22 mouse cellular contexts compared by ENCODE assay signal in genomic region chr13:51855584-51855983, GRCm38 (mm10). TPM values are rescaled to one million over a fixed set of nuclear protein-coding genes. Genes with fewer than 3 reads are reported as not detected.
DNase-seq lines count a peak whose midpoint lies in the region; ATAC-seq and TF ChIP-seq lines count a peak whose summit lies in the region.
"Had no signal": no experiment of that assay in that cellular context is flagged by ENCODE, and none has a peak within 500 bp of the region (broad histone marks: within the 10 kb centered on the region; RNA-seq: fewer than 3 reads in every experiment).

No protein-coding gene starts in this region.

- TF ChIP-seq EP300 in liver, postnatal 0 days (IDR thresholded peaks at IDR 0.05; ENCODE audit: low read depth): no peak

- no peak for DNase-seq in liver, postnatal 0 days
- peak; percentile 19 for DNase-seq in 416B (ENCODE audit: low read depth)
- no peak for DNase-seq in kidney, adult 11 months
- DNase-seq in embryo, embryonic 11 days: no peak
- DNase-seq: adrenal gland, adult 2 months; adrenal gland, postnatal 10 days; adrenal gland, postnatal 25 days; cerebellum, adult 11 months; cerebellum, adult 18-20 months; cerebellum, adult 8-10 months; cerebellum, adult 9-11 months; cerebellum, postnatal 14 days; cerebellum, postnatal 36 days had no signal

- no peak for ATAC-seq in liver, embryonic 12.5 days
- no peak for ATAC-seq in liver, postnatal 0 days
- peak; percentile 71 for ATAC-seq in granulocyte monocyte progenitor cell, adult 5-6 weeks (replicated peaks; ENCODE audit: poor library complexity, severe bottlenecking)
- ATAC-seq: forebrain, embryonic 14.5 days; forebrain, embryonic 16.5 days had no signal

- no peak for TF ChIP-seq CTCF in liver, postnatal 0 days (IDR thresholded peaks at IDR 0.05; ENCODE audit: low read depth)

- H3K4me1 ChIP-seq in liver, embryonic 12.5 days: peaks cover 31% of the 10 kb centered on the region
- peaks cover 10% of the 10 kb centered on the region for H3K4me1 ChIP-seq in liver, postnatal 0 days (ENCODE audit: insufficient read depth)

- H3K9me3 ChIP-seq in liver, embryonic 12.5 days (replicated peaks): no peaks in the 10 kb centered on the region
- H3K9me3 ChIP-seq in liver, postnatal 0 days (ENCODE audit: low read length): no peaks in the 10 kb centered on the region
- H3K9me3 ChIP-seq: embryonic facial prominence, embryonic 13.5 days; embryonic facial prominence, embryonic 15.5 days; forebrain, embryonic 10.5 days; forebrain, embryonic 12.5 days had no signal

- H3K27ac ChIP-seq in liver, embryonic 12.5 days: no peak overlapping the region
- no peak overlapping the region for H3K27ac ChIP-seq in liver, postnatal 0 days (ENCODE audit: low read depth)
- H3K27ac ChIP-seq: embryonic facial prominence, embryonic 13.5 days; embryonic facial prominence, embryonic 15.5 days; forebrain, embryonic 10.5 days; forebrain, embryonic 12.5 days had no signal

- H3K4me2 ChIP-seq in liver, embryonic 12.5 days: no peak overlapping the region
- no peak overlapping the region for H3K4me2 ChIP-seq in liver, postnatal 0 days (ENCODE audit: low read depth, low read length)
- H3K4me2 ChIP-seq: embryonic facial prominence, embryonic 13.5 days; embryonic facial prominence, embryonic 15.5 days; forebrain, embryonic 12.5 days had no signal

- H3K4me3 ChIP-seq in liver, embryonic 12.5 days: no peak overlapping the region
- H3K4me3 ChIP-seq in liver, postnatal 0 days (ENCODE audit: low read depth, low read length): no peak overlapping the region
- H3K4me3 ChIP-seq: embryonic facial prominence, embryonic 13.5 days; embryonic facial prominence, embryonic 15.5 days; erythroblast, embryonic 14.5 days; forebrain, embryonic 10.5 days; forebrain, embryonic 12.5 days had no signal

- H3K36me3 ChIP-seq in liver, embryonic 12.5 days: no peaks in the 10 kb centered on the region
- no peaks in the 10 kb centered on the region for H3K36me3 ChIP-seq in liver, postnatal 0 days (replicated peaks; ENCODE audit: insufficient read depth, low read length)
- H3K36me3 ChIP-seq: embryonic facial prominence, embryonic 13.5 days; embryonic facial prominence, embryonic 15.5 days; forebrain, embryonic 10.5 days; forebrain, embryonic 12.5 days had no signal

- H3K27me3 ChIP-seq in liver, embryonic 12.5 days (replicated peaks): peaks cover 8% of the 10 kb centered on the region
- no peaks in the 10 kb centered on the region for H3K27me3 ChIP-seq in liver, postnatal 0 days (ENCODE audit: insufficient read depth, low read length)
- H3K27me3 ChIP-seq: embryonic facial prominence, embryonic 15.5 days had no signal

- WGBS in liver, embryonic 12.5 days (ENCODE audit: insufficient replicate concordance): 44% methylated on average over 5 of the region's 5 CpGs
- WGBS in liver, postnatal 0 days (ENCODE audit: insufficient replicate concordance): 44% methylated on average over 5 of the region's 5 CpGs

- 0 out of 2 replicates have a peak overlapping the region, but pooled peaks have one; percentile 3 for H3K9ac ChIP-seq in liver, embryonic 12.5 days
- H3K9ac ChIP-seq in liver, postnatal 0 days (replicated peaks): no peak overlapping the region
- H3K9ac ChIP-seq: embryonic facial prominence, embryonic 13.5 days; embryonic facial prominence, embryonic 15.5 days; forebrain, embryonic 12.5 days had no signal

RNA-seq across cellular contexts. Expression of gene Gadd45g, which starts 9.1 kb away (rescaled TPM):
- polyA plus RNA-seq in liver, embryonic 12.5 days (2016; fragmentation: Nextera tagmentation; extraction: Ambion mirVana): 22.2 and 23.3 TPM in 2 replicates
- polyA plus RNA-seq in liver, postnatal 0 days (2015; fragmentation: Nextera tagmentation; extraction: Ambion mirVana): 16.3 and 20.6 TPM in 2 replicates
- total RNA-seq in granulocyte monocyte progenitor cell, adult 5-6 weeks (2014; fragmentation: Nextera tagmentation): 0.60 and 1.8 TPM in 2 replicates
- total RNA-seq in granulocyte monocyte progenitor cell, adult 5-6 weeks (2017): 3.3 and 7.0 TPM in 2 replicates
